Mouse (Mus musculus) embryo, embryonic 10.5 days (tissue): ENCODE results near the gene Mex3a.

Experiments used
- DNase-seq: peaks from one replicate; pipeline ENCODE4 v3.0.0-alpha.2; 2015; ENCODE audit warnings: low spot score

The Mex3a gene

GRCm38 (mm10) chr3:88544955-88545591, 12.9 kb downstream of the Mex3a start:
- peak; percentile 12 for DNase-seq

GRCm38 (mm10) chr3:88546674-88547418, 14.7 kb downstream of the Mex3a start:
- no peak for DNase-seq

- DNase-seq = no peak
These were observed 16.2 kb downstream of the Mex3a start, which contains the start of gene Rab25 for GRCm38 (mm10) chr3:88548180-88548917. Rab25 (minus strand) TSS chr3:88548300.

- no peak for DNase-seq
These were observed 19.4 kb downstream of the Mex3a start for GRCm38 (mm10) chr3:88551586-88551985.

GRCm38 (mm10) chr3:88552082-88552645, 20.0 kb downstream of the Mex3a start:
- no peak for DNase-seq

- peak; percentile 100 for DNase-seq
These were observed 20.7 kb downstream of the Mex3a start, which contains the start of gene Lamtor2 for GRCm38 (mm10) chr3:88552676-88553524. Lamtor2 (minus strand) TSS chr3:88553074.

GRCm38 (mm10) chr3:88553525-88553879, 21.3 kb downstream of the Mex3a start, which contains the start of gene Ubqln4:
Ubqln4 (plus strand) TSS chr3:88553758.
- DNase-seq = peak; percentile 94

GRCm38 (mm10) chr3:88553880-88554586, 21.8 kb downstream of the Mex3a start:
- peak; percentile 72 for DNase-seq

- DNase-seq = no peak
These were observed 22.9 kb downstream of the Mex3a start for GRCm38 (mm10) chr3:88555069-88555605.

GRCm38 (mm10) chr3:88555731-88556130, 23.5 kb downstream of the Mex3a start:
- DNase-seq = no peak

- DNase-seq = no peak
These were observed 24.4 kb downstream of the Mex3a start for GRCm38 (mm10) chr3:88556616-88557015.

- no peak for DNase-seq
These were observed 27.4 kb downstream of the Mex3a start for GRCm38 (mm10) chr3:88559596-88559995.

GRCm38 (mm10) chr3:88561989-88562388, 29.8 kb downstream of the Mex3a start:
- no peak for DNase-seq

GRCm38 (mm10) chr3:88563442-88563841, 31.2 kb downstream of the Mex3a start:
- no peak for DNase-seq

- no peak for DNase-seq
These were observed 31.8 kb downstream of the Mex3a start for GRCm38 (mm10) chr3:88563966-88564365.

GRCm38 (mm10) chr3:88566116-88566515, 33.9 kb downstream of the Mex3a start:
- DNase-seq = no peak

GRCm38 (mm10) chr3:88566536-88567061, 34.4 kb downstream of the Mex3a start:
- no peak for DNase-seq

GRCm38 (mm10) chr3:88567892-88568291, 35.7 kb downstream of the Mex3a start:
- no peak for DNase-seq

- no peak for DNase-seq
These were observed 36.4 kb downstream of the Mex3a start for GRCm38 (mm10) chr3:88568615-88569014.

GRCm38 (mm10) chr3:88569093-88569492, 36.9 kb downstream of the Mex3a start:
- no peak for DNase-seq
